In the genomic region with DNA sequence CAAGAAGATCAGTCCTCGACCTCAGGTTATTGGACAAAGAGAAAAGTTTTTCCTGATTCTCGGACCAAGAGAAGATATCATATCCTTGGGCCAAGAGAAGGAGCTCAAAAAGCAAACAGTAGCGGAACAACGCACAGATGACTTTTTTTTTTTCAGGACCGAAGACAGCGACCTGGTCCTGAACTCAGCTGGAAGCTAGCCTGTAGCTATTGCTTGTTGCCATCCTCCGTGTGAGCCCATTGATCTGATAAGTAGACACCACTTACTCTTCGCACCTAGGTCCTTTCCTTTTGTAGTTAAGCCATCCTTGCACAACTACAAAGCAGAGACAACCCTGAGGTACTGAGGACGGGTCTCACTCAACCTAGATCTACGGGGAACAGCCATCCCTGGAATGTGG, we compare ENCODE assay signal across 17 mouse cellular contexts. TPM values are rescaled to one million over a fixed set of nuclear protein-coding genes. Genes with fewer than 3 reads are reported as not detected.
DNase-seq lines count a peak whose midpoint lies in the region; ATAC-seq and TF ChIP-seq lines count a peak whose summit lies in the region.
"Had no signal": no experiment of that assay in that cellular context is flagged by ENCODE, and none has a peak within 500 bp of the region (broad histone marks: within the 10 kb centered on the region; RNA-seq: fewer than 3 reads in every experiment).

No protein-coding gene starts in this region.

- WGBS in liver, embryonic 14.5 days (ENCODE audit: insufficient replicate concordance) = 4% methylated on average over 10 of the region's 10 CpGs

- no peak for TF ChIP-seq EP300 in liver, embryonic 14.5 days (IDR thresholded peaks at IDR 0.05; ENCODE audit: low read depth)

- H3K36me3 ChIP-seq in liver, embryonic 14.5 days (replicated peaks; ENCODE audit: control insufficient read depth, insufficient read depth, low read depth) = no peaks in the 10 kb centered on the region
- H3K36me3 ChIP-seq: embryonic facial prominence, embryonic 15.5 days; heart, embryonic 12.5 days; hindbrain, embryonic 10.5 days; liver, embryonic 13.5 days; stomach, embryonic 15.5 days had no signal

- DNase-seq in liver, embryonic 14.5 days (ENCODE audit: low read depth in 3 of 3, low spot score in 3 of 3) = peak in 2 of 3 experiments; percentile 3 to 14
- DNase-seq in liver = no peak
- peak; percentile 71 for DNase-seq in Muller cell, postnatal 12 days (ENCODE audit: inconsistent ontology term)
- DNase-seq in embryo, embryonic 10 days (ENCODE audit: low spot score) = peak; percentile 65
- no peak for DNase-seq in natural killer cell, adult 2 months (ENCODE audit: low spot score in 2 of 2)
- no peak for DNase-seq in adrenal gland, postnatal 4 days (ENCODE audit: low spot score in 2 of 2)
- DNase-seq: cerebellum, adult 9-11 months; kidney, adult 2 months; liver, embryonic 13.5 days; right cerebral cortex, postnatal 4 days; thymus, postnatal 4 days had no signal

- no peak overlapping the region for H3K9ac ChIP-seq in liver, embryonic 14.5 days (replicated peaks)
- H3K9ac ChIP-seq: embryonic facial prominence, embryonic 15.5 days; heart, embryonic 12.5 days; liver, embryonic 13.5 days; stomach, embryonic 15.5 days had no signal

- ATAC-seq in liver, embryonic 14.5 days (ENCODE audit: insufficient read depth) = no peak
- peak; percentile 75 for ATAC-seq in megakaryocyte progenitor cell, adult 5-6 weeks (replicated peaks; ENCODE audit: poor library complexity)

- H3K4me1 ChIP-seq in liver, embryonic 14.5 days (replicated peaks; ENCODE audit: control insufficient read depth in 2 of 2, insufficient read depth in 2 of 2, low read length in 1 of 2) = no peaks in the 10 kb centered on the region
- H3K4me1 ChIP-seq: stomach, embryonic 15.5 days had no signal

- TF ChIP-seq CTCF in liver, embryonic 14.5 days (IDR thresholded peaks at IDR 0.05; ENCODE audit: low read depth) = no peak

- H3K4me3 ChIP-seq in liver, embryonic 14.5 days (ENCODE audit: insufficient read depth in 1 of 2, low read depth in 2 of 2, low read length in 2 of 2) = no peak overlapping the region
- H3K4me3 ChIP-seq: embryonic facial prominence, embryonic 15.5 days; heart, embryonic 12.5 days; hindbrain, embryonic 10.5 days; liver, embryonic 13.5 days; stomach, embryonic 15.5 days had no signal

- H3K27me3 ChIP-seq in liver, embryonic 14.5 days (ENCODE audit: control insufficient read depth, insufficient read depth, low read length) = peaks cover 96% of the 10 kb centered on the region

- no peaks in the 10 kb centered on the region for H3K9me3 ChIP-seq in liver, embryonic 14.5 days (ENCODE audit: control insufficient read depth, low read length)
- H3K9me3 ChIP-seq: embryonic facial prominence, embryonic 15.5 days; hindbrain, embryonic 10.5 days; liver, embryonic 13.5 days; stomach, embryonic 15.5 days had no signal

- H3K27ac ChIP-seq in liver, embryonic 14.5 days = no peak overlapping the region
- H3K27ac ChIP-seq: embryonic facial prominence, embryonic 15.5 days; hindbrain, embryonic 10.5 days; liver, embryonic 13.5 days; stomach, embryonic 15.5 days had no signal

- no peak overlapping the region for H3K4me2 ChIP-seq in liver, embryonic 14.5 days (ENCODE audit: low read depth)
- H3K4me2 ChIP-seq: embryonic facial prominence, embryonic 15.5 days; heart, embryonic 12.5 days; liver, embryonic 13.5 days; stomach, embryonic 15.5 days had no signal

RNA-seq across cellular contexts. Expression of a gene that starts 8.8 kb away (rescaled TPM):
- 0.06 TPM in 1 of 2 replicates, not detected in the other for polyA plus RNA-seq in liver, embryonic 14.5 days (2012; rRNA removed)
- not detected in 2 replicates for polyA plus RNA-seq in liver, embryonic 14.5 days (2014; fragmentation: Nextera tagmentation; extraction: Ambion mirVana)
- total RNA-seq in megakaryocyte progenitor cell, adult 5-6 weeks (2015) = not detected in 2 replicates
- total RNA-seq in megakaryocyte progenitor cell, adult 5-6 weeks (2017) = not detected in 2 replicates
- not detected for total RNA-seq in adrenal gland, postnatal 4 days (2021)
- total RNA-seq: megakaryocyte, adult 5-6 weeks had no signal
- polyA plus RNA-seq: kidney, adult 2 months; liver, embryonic 13.5 days had no signal

RNA-seq across cellular contexts. Expression of a gene that starts 9.0 kb away (rescaled TPM):
- 6.2 and 7.0 TPM in 2 replicates for polyA plus RNA-seq in liver, embryonic 14.5 days (2012; rRNA removed)
- polyA plus RNA-seq in liver, embryonic 14.5 days (2014; fragmentation: Nextera tagmentation; extraction: Ambion mirVana) = 14.3 and 17.2 TPM in 2 replicates
- 40.5 and 42.3 TPM in 2 replicates for total RNA-seq in megakaryocyte progenitor cell, adult 5-6 weeks (2015)
- 46.4 and 47.3 TPM in 2 replicates for total RNA-seq in megakaryocyte progenitor cell, adult 5-6 weeks (2017)
- 10 to 100 TPM; 24.8 to 27.3 TPM for total RNA-seq in adrenal gland, postnatal 4 days (2021)

Comparison
In these comparisons a context has a peak if more than half of its experiments do, and no peak if none do; other contexts are left out.
1. DNase-seq: peak in liver, embryonic 14.5 days (2 of 3), Muller cell, postnatal 12 days (single experiment) and embryo, embryonic 10 days (single experiment); none in liver (single experiment), natural killer cell, adult 2 months (0 of 2) and adrenal gland, postnatal 4 days (0 of 2).